Mouse (Mus musculus) urinary bladder, postnatal 10 days (tissue): Measurements from ENCODE around the gene Atf3.
"Not testable (repeated sequence)": the region's sequence is repeated elsewhere in the genome, so short reads cannot be mapped to it uniquely, and the experiment has no call there.

Experiments used
- DNase-seq: peaks from one replicate; pipeline ENCODE4 v3.0.0; 2022; ENCODE audit warnings: low spot score

The Atf3 gene

GRCm38 (mm10) chr1:191150924-191151605, 66.8 kb downstream of the Atf3 start:
- no peak for DNase-seq

DNA sequence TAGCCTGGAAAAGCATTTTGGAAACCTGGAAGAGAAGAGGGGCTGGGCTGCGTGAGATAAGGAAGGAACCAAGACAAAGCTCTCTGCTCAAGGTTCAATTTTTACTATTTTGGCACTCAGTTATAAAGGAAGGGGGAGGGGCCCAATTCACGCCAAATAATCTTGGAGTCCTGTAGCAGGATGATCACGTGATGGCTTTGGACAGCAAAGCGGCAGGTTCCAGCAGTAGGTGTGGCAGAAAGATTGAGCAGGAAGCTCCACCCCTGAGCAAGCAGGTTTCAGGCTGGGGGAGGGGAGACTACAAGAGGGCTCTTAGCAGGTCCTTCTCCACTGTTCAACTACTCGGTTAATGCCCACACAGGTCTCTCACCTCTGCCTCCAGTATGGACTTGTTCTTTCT, 68.3 kb downstream of the Atf3 start:
- not testable (repeated sequence) for DNase-seq

DNA sequence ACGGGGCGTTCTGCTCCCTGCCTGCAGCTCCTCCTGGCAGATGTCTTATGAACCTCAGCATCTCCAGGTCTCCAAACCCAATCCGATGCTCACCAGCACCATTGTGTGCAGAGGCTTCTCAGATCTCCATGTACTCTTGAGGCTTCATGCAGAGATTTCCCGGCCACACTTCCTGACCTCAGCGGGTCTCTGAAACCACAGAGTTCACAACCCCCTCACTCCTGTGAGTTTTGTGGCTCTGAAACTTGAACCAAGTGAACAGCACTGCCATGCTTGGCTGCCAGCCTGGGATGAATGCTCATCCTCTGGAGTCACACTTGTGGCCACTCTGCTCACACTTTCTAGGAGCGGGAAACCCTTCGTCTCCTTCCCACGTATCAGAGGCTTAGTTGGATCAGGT, 76.9 kb downstream of the Atf3 start:
- DNase-seq = no peak

DNA sequence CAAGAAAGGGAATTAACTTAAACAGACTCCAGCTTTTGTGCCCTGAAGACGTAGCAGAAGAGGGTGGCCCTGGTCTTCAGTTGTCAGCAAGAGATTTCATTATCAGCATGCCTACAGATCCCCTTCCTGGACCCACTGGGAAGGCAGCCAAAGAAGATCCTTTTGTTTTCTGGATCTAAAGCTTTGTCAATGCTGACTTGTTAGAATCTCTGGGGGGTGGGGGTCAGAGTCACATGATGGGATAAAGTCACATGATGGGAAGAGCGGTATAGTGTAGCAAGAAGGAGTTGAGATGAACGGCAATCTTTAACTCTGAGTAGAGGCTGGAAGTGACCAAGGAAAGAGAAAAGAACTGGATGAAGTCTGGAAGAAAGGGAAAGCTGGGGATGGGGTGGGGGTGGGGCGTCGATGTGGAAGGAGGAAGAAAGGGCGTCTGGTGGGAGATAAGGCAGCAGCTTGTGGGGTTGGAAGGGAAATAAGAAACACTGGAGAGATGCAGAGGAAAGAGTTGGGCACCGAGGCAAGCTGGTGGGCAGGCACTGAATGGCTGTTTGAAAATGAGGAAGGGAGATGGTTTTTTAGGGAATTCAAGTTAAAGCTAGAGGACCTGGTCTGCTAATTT, 78.9 kb downstream of the Atf3 start:
- no peak for DNase-seq

GRCm38 (mm10) chr1:191138436-191138835, 79.4 kb downstream of the Atf3 start:
- DNase-seq = no peak

DNA sequence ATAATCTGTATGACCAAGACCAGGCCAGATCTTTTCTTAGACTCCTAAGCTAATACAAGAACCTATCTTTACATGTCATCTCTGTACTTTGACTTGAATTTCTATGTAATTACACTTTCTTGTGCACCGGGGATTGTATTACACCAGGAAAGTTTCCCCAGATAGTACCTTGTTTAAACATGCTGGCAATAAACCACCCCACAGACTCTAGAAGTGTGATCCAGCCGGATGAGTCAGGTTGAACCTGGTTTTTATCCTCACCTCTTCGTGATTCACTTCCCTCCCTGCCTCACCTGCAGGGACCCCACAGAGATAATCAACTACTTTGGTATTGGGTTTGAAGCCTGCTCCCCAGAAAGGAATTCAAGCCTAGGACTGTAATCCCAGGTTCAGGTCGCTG, 82.4 kb downstream of the Atf3 start:
- DNase-seq = no peak

GRCm38 (mm10) chr1:191132934-191133333, 84.9 kb downstream of the Atf3 start:
- DNase-seq = no peak

DNA sequence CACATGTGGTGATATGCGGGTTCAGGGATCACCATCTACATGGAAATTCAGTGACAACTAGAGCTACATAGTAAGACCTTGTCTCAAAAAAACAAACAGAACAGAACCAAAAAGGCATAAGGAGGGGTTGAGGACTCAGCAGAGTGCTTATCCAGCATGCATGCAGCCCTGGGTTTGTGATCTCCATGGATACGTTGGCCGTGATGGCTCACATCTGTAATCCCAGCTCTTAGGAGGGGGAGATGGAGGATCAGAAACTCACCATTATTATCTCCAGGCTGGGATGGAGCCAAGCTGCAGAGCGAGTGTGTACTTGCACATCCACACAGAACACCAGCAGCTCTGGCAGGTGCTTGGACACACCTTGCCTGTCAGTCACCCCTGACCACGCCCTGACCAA, 85.6 kb downstream of the Atf3 start:
- no peak for DNase-seq

- no peak for DNase-seq
Observed at GRCm38 (mm10) chr1:191131692-191132091, 86.1 kb downstream of the Atf3 start.

- DNase-seq = no peak
Observed at GRCm38 (mm10) chr1:191125811-191126638, 91.8 kb downstream of the Atf3 start.

GRCm38 (mm10) chr1:191124288-191124687, 93.6 kb downstream of the Atf3 start:
- DNase-seq = no peak

DNA sequence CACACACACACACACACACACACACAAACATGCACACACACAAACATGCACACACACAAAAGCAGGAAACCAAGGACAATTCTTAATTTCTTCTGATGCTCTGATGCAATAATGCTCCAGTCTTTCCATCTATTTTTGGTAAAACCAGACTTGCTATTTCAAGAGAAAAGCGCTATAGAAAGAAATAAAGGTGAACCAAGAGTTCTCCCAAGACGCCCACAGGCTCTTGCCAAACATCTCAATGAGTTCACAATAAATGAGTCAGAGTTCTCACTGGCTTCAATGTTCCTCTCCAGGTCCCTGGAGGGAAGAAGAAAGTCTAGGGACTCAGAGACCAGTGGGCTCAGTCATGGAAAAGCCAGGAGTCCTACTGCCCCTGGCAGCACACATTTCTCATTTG, 94.1 kb downstream of the Atf3 start:
- DNase-seq = no peak

GRCm38 (mm10) chr1:191122744-191123143, 95.1 kb downstream of the Atf3 start:
- DNase-seq = no peak
